Mouse (Mus musculus): ENCODE data around the gene Hist1h2an. TPM values are rescaled to one million over a fixed set of nuclear protein-coding genes. Genes with fewer than 3 reads are reported as not detected.
"Not testable (repeated sequence)": the region's sequence is repeated elsewhere in the genome, so short reads cannot be mapped to it uniquely, and the experiment has no call there.

Hist1h2an gene
- polyA plus RNA-seq (2015; fragmentation: Nextera tagmentation; extraction: Ambion mirVana): 3.5 and 4.6 TPM in 2 replicates

- H3K27me3 ChIP-seq, H3K9me3 ChIP-seq, H3K9ac ChIP-seq, H3K36me3 ChIP-seq: not testable (repeated sequence)
- peak within 1 kb of the TSS; percentile 53 for H3K4me2 ChIP-seq
- peak; percentile 93 for ATAC-seq (ENCODE audit: insufficient number of reproducible peaks, low FRiP score, low TSS enrichment, low read depth)
- WGBS: under 1% methylated on average over 37 of the region's 63 CpGs
- peaks cover 25% of the 10 kb centered on the region for H3K4me1 ChIP-seq
- H3K4me3 ChIP-seq: peak within 1 kb of the TSS; percentile 38
- H3K27ac ChIP-seq: peak within 1 kb of the TSS; percentile 83
These were observed at the start of gene Hist1h2an, which contains the start of gene Hist1h2bp for GRCm38 (mm10) chr13:21786899-21787629. TSS of gene Hist1h2an (minus strand) at chr13:21787218. TSS of gene Hist1h2bp (plus strand) at chr13:21787461.

GRCm38 (mm10) chr13:21833461-21833860 is 46.4 kb upstream of the Hist1h2an start, which contains the start of the genes Hist1h2ap and Hist1h2br:
TSS of gene Hist1h2ap (minus strand) at chr13:21833507.
TSS of gene Hist1h2br (plus strand) at chr13:21833743.
- H3K4me2 ChIP-seq, H3K27me3 ChIP-seq, H3K9ac ChIP-seq, H3K9me3 ChIP-seq, H3K36me3 ChIP-seq, H3K4me1 ChIP-seq, H3K27ac ChIP-seq, H3K4me3 ChIP-seq: not testable (repeated sequence)
- WGBS: no CpG with 5 or more reads among the region's 24 CpGs
- ATAC-seq (ENCODE audit: insufficient number of reproducible peaks, low FRiP score, low TSS enrichment, low read depth): peak; percentile 93

- not testable (repeated sequence) for H3K9ac ChIP-seq, H3K27ac ChIP-seq, H3K36me3 ChIP-seq, H3K4me1 ChIP-seq, H3K27me3 ChIP-seq, H3K9me3 ChIP-seq
- peak within 1 kb of the TSS; percentile 25; the same call in 1 of the 2 replicates for H3K4me3 ChIP-seq
- peak within 1 kb of the TSS; percentile 33 for H3K4me2 ChIP-seq
- peak; percentile 87 for ATAC-seq (ENCODE audit: insufficient number of reproducible peaks, low FRiP score, low TSS enrichment, low read depth)
- WGBS: under 1% methylated on average over 26 of the region's 58 CpGs
These were observed 44.7 kb upstream of the Hist1h2an start, which contains the start of gene Hist1h4n for GRCm38 (mm10) chr13:21831418-21832394. TSS of gene Hist1h4n (minus strand) at chr13:21832196.

GRCm38 (mm10) chr13:21830344-21830743 is 43.3 kb upstream of the Hist1h2an start:
- Histone ChIP-seq H3K27ac (no peak overlapping the region), H3K4me3 (no peak overlapping the region), H3K4me2 (no peak overlapping the region), H3K4me1 (no peaks in the 10 kb centered on the region), H3K27me3 (no peaks in the 10 kb centered on the region), H3K9ac (no peak overlapping the region), H3K36me3 (no peaks in the 10 kb centered on the region), H3K9me3 (no peaks in the 10 kb centered on the region)
- WGBS: 87% methylated on average over 10 of the region's 10 CpGs
- ATAC-seq (ENCODE audit: insufficient number of reproducible peaks, low FRiP score, low TSS enrichment, low read depth): no peak

- H3K9me3 ChIP-seq: no peaks in the 10 kb centered on the region
- no peaks in the 10 kb centered on the region for H3K4me1 ChIP-seq
- no peak overlapping the region for H3K27ac ChIP-seq
- WGBS: 82% methylated on average over 3 of the region's 3 CpGs
- no peak overlapping the region for H3K4me3 ChIP-seq
- no peak for ATAC-seq (ENCODE audit: insufficient number of reproducible peaks, low FRiP score, low TSS enrichment, low read depth)
- no peak overlapping the region for H3K4me2 ChIP-seq
- H3K9ac ChIP-seq: no peak overlapping the region
- no peaks in the 10 kb centered on the region for H3K36me3 ChIP-seq
- H3K27me3 ChIP-seq: no peaks in the 10 kb centered on the region
These were observed 41.5 kb upstream of the Hist1h2an start for GRCm38 (mm10) chr13:21828511-21828910.

GRCm38 (mm10) chr13:21820082-21820890 is 33.3 kb upstream of the Hist1h2an start:
- H3K9me3 ChIP-seq; H3K27me3 ChIP-seq; H3K4me3 ChIP-seq; H3K36me3 ChIP-seq; ATAC-seq (ENCODE audit: insufficient number of reproducible peaks, low FRiP score, low TSS enrichment, low read depth); H3K4me1 ChIP-seq; H3K9ac ChIP-seq; H3K4me2 ChIP-seq; H3K27ac ChIP-seq: not testable (repeated sequence)
- 73% methylated on average over 8 of the region's 16 CpGs for WGBS

- Histone ChIP-seq H3K4me2 (peak overlapping the region; percentile 33), H3K4me3 (peak overlapping the region; percentile 19)
- not testable (repeated sequence) for H3K9me3 ChIP-seq, H3K4me1 ChIP-seq, H3K27me3 ChIP-seq, H3K36me3 ChIP-seq, H3K27ac ChIP-seq, H3K9ac ChIP-seq
- 0% methylated on average over 14 of the region's 14 CpGs for WGBS
- peak; percentile 40; the same call in 1 of the 2 replicates for ATAC-seq (ENCODE audit: insufficient number of reproducible peaks, low FRiP score, low TSS enrichment, low read depth)
These were observed 25.1 kb upstream of the Hist1h2an start for GRCm38 (mm10) chr13:21812092-21812491.

GRCm38 (mm10) chr13:21811539-21811938 is 24.5 kb upstream of the Hist1h2an start, which contains the start of gene Hist1h4m:
TSS of gene Hist1h4m (plus strand) at chr13:21811746.
- not testable (repeated sequence) for H3K36me3 ChIP-seq, H3K9ac ChIP-seq, H3K27me3 ChIP-seq, H3K9me3 ChIP-seq, H3K4me1 ChIP-seq, H3K27ac ChIP-seq
- peak; percentile 59 for ATAC-seq (ENCODE audit: insufficient number of reproducible peaks, low FRiP score, low TSS enrichment, low read depth)
- H3K4me2 ChIP-seq: peak within 1 kb of the TSS; percentile 33
- H3K4me3 ChIP-seq: peak within 1 kb of the TSS; percentile 19
- WGBS: no CpG with 5 or more reads among the region's 24 CpGs

GRCm38 (mm10) chr13:21811074-21811473 is 24.1 kb upstream of the Hist1h2an start:
- not testable (repeated sequence) for H3K9ac ChIP-seq; H3K4me1 ChIP-seq; H3K27me3 ChIP-seq; H3K9me3 ChIP-seq; H3K36me3 ChIP-seq; H3K27ac ChIP-seq; H3K4me2 ChIP-seq; H3K4me3 ChIP-seq; ATAC-seq (ENCODE audit: insufficient number of reproducible peaks, low FRiP score, low TSS enrichment, low read depth)
- no CpG with 5 or more reads among the region's 8 CpGs for WGBS

- peak; percentile 96 for ATAC-seq (ENCODE audit: insufficient number of reproducible peaks, low FRiP score, low TSS enrichment, low read depth)
- H3K4me1 ChIP-seq, H3K27me3 ChIP-seq, H3K9ac ChIP-seq, H3K4me3 ChIP-seq, H3K9me3 ChIP-seq, H3K4me2 ChIP-seq, H3K36me3 ChIP-seq, H3K27ac ChIP-seq: not testable (repeated sequence)
- no CpG with 5 or more reads among the region's 23 CpGs for WGBS
These were observed 23.1 kb upstream of the Hist1h2an start, which contains the start of the genes Hist1h2bq and Hist1h2ao for GRCm38 (mm10) chr13:21810073-21810472. TSS of gene Hist1h2bq (minus strand) at chr13:21810197. TSS of gene Hist1h2ao (plus strand) at chr13:21810465.

- H3K36me3 ChIP-seq, H3K27me3 ChIP-seq, H3K27ac ChIP-seq, H3K9me3 ChIP-seq, H3K4me3 ChIP-seq, H3K4me1 ChIP-seq, H3K9ac ChIP-seq, H3K4me2 ChIP-seq: not testable (repeated sequence)
- peak; percentile 14; the same call in 1 of the 2 replicates for ATAC-seq (ENCODE audit: insufficient number of reproducible peaks, low FRiP score, low TSS enrichment, low read depth)
- no CpG with 5 or more reads among the region's 4 CpGs for WGBS
These were observed 16.0 kb upstream of the Hist1h2an start for GRCm38 (mm10) chr13:21803058-21803457.
